Mouse (Mus musculus): ENCODE results near the gene Tm4sf5.

The Tm4sf5 gene

GRCm38 (mm10) chr11:70541415-70541814 lies 36.4 kb downstream of the Tm4sf5 start:
- no peak for DNase-seq (ENCODE audit: inconsistent ontology term)

GRCm38 (mm10) chr11:70544496-70544895 lies 39.5 kb downstream of the Tm4sf5 start:
- no peak for DNase-seq (ENCODE audit: inconsistent ontology term)

- DNase-seq (ENCODE audit: inconsistent ontology term), result no peak
These were observed 46.5 kb downstream of the Tm4sf5 start for GRCm38 (mm10) chr11:70551526-70551925.

- no peak for DNase-seq (ENCODE audit: inconsistent ontology term)
These were observed 48.9 kb downstream of the Tm4sf5 start for GRCm38 (mm10) chr11:70553940-70554339.

GRCm38 (mm10) chr11:70557545-70557944 lies 52.5 kb downstream of the Tm4sf5 start:
- DNase-seq (ENCODE audit: inconsistent ontology term), result no peak

Data from Muller cell, postnatal 12 days (primary cell).